Mouse (Mus musculus) mouse embryonic stem cell (cell line): ENCODE results near the gene Cep112.
"Not testable (repeated sequence)": the region's sequence is repeated elsewhere in the genome, so short reads cannot be mapped to it uniquely, and the experiment has no call there.

Experiments
- in situ Hi-C, 2 experiments: fragments of 300-500 bp; cut with MboI; formaldehyde crosslinking; loops; 1 replicate in 1 of 2; 3 replicates in 1 of 2; pipeline ENCODE4 v1.14.3; 2019 to 2020; ENCODE audit warnings: low sequenced_read_pairs in 2 of 2, low pct_unique_long_range_greater_than_20kb in 1 of 2, mixed read lengths in 1 of 2; ENCODE audit not compliant: unreplicated experiment in 1 of 2

The Cep112 gene

GRCm38 (mm10) chr11:108842765-108843164 is 417.8 kb downstream of the Cep112 start:
- in situ Hi-C loops, result no loop called here

GRCm38 (mm10) chr11:108845971-108846370 is 421.0 kb downstream of the Cep112 start:
- in situ Hi-C loops, result no loop called here

GRCm38 (mm10) chr11:108846479-108846878 is 421.5 kb downstream of the Cep112 start:
- in situ Hi-C loops, result no loop called here

GRCm38 (mm10) chr11:108851771-108852170 is 426.8 kb downstream of the Cep112 start:
- in situ Hi-C loops, result no loop called here

GRCm38 (mm10) chr11:108857254-108857653 is 432.3 kb downstream of the Cep112 start:
- in situ Hi-C loops, result no loop called here

- in situ Hi-C loops, result no loop called here
Measured at GRCm38 (mm10) chr11:108857678-108858338, 432.8 kb downstream of the Cep112 start.

- in situ Hi-C loops, result no loop called here
Measured at GRCm38 (mm10) chr11:108858339-108858804, 433.4 kb downstream of the Cep112 start.

- in situ Hi-C loops, result no loop called here
Measured at GRCm38 (mm10) chr11:108858846-108859245, 433.9 kb downstream of the Cep112 start.

- in situ Hi-C loops, result no loop called here
Measured at GRCm38 (mm10) chr11:108862360-108862759, 437.4 kb downstream of the Cep112 start.

- in situ Hi-C loops, result no loop called here
Measured at GRCm38 (mm10) chr11:108865746-108866145, 440.8 kb downstream of the Cep112 start.

- in situ Hi-C loops, result no loop called here
Measured at GRCm38 (mm10) chr11:108867538-108867937, 442.5 kb downstream of the Cep112 start.

- in situ Hi-C loops, result not testable (repeated sequence)
Measured at GRCm38 (mm10) chr11:108871284-108871683, 446.3 kb downstream of the Cep112 start.

GRCm38 (mm10) chr11:108871748-108872147 is 446.8 kb downstream of the Cep112 start:
- in situ Hi-C loops, result no loop called here

GRCm38 (mm10) chr11:108876633-108877205 is 451.7 kb downstream of the Cep112 start:
- in situ Hi-C loops, result no loop called here

GRCm38 (mm10) chr11:108877520-108877919 is 452.5 kb downstream of the Cep112 start:
- in situ Hi-C loops, result no loop called here

- in situ Hi-C loops, result no loop called here
Measured at GRCm38 (mm10) chr11:108880546-108880945, 455.6 kb downstream of the Cep112 start.

- in situ Hi-C loops, result no loop called here
Measured at GRCm38 (mm10) chr11:108881662-108882061, 456.7 kb downstream of the Cep112 start.

- in situ Hi-C loops, result no loop called here
Measured at GRCm38 (mm10) chr11:108885276-108885896, 460.4 kb downstream of the Cep112 start.

- in situ Hi-C loops, result no loop called here
Measured at GRCm38 (mm10) chr11:108886060-108886459, 461.1 kb downstream of the Cep112 start.

- in situ Hi-C loops, result no loop called here
Measured at GRCm38 (mm10) chr11:108889121-108889520, 464.1 kb downstream of the Cep112 start.
